Mouse (Mus musculus) lung, embryonic 15.5 days (tissue): Measurements from ENCODE around the gene Arhgef7. TPM values are rescaled to one million over a fixed set of nuclear protein-coding genes. Genes with fewer than 3 reads are reported as not detected.

Source experiments
- ATAC-seq: fragments of 200-750 bp; cut with Nextera tagmentation; 2 replicates; pipeline ENCODE4 v1.8.0; 2017; ENCODE audit warnings: moderate number of reproducible peaks, borderline replicate concordance; ENCODE audit not compliant: low FRiP score, low TSS enrichment; ENCODE audit errors: extremely low read depth
- H3K27ac ChIP-seq: fragments of 300-500 bp; sonication (generic); 2 replicates; pipeline ENCODE4 v1.5.1; 2015; ENCODE audit warnings: moderate library complexity, mild to moderate bottlenecking, inconsistent platforms
- H3K27me3 ChIP-seq: fragments of 300-500 bp; sonication (generic); 2 replicates; pipeline ENCODE4 v1.6.1; 2015; ENCODE audit warnings: inconsistent platforms
- H3K36me3 ChIP-seq: fragments of 300-500 bp; sonication (generic); 2 replicates; pipeline ENCODE4 v1.6.1; 2015; ENCODE audit warnings: inconsistent platforms
- H3K4me1 ChIP-seq: fragments of 300-500 bp; sonication (generic); 2 replicates; pipeline ENCODE4 v1.6.1; 2015; ENCODE audit warnings: inconsistent platforms
- H3K4me2 ChIP-seq: fragments of 300-500 bp; sonication (generic); 2 replicates; pipeline ENCODE4 v1.6.1; 2015; ENCODE audit warnings: inconsistent platforms, mild to moderate bottlenecking, moderate library complexity
- H3K4me3 ChIP-seq: fragments of 300-500 bp; sonication (generic); 2 replicates; pipeline ENCODE4 v1.5.1; 2015; ENCODE audit warnings: mild to moderate bottlenecking, inconsistent platforms
- H3K9ac ChIP-seq: fragments of 300-500 bp; sonication (generic); 2 replicates; pipeline ENCODE4 v1.6.1; 2015; ENCODE audit warnings: inconsistent platforms
- H3K9me3 ChIP-seq: fragments of 300-500 bp; sonication (generic); 2 replicates; pipeline ENCODE4 v1.6.1; 2016; ENCODE audit warnings: inconsistent platforms
- WGBS: fragments of 180-500 bp; shearing (Covaris S2); methylation state at CpG from one replicate; pipeline ENCODE4 v1.1.7; 2015; 5-methylcytosine and 5-hydroxymethylcytosine counted together
- polyA plus RNA-seq: library from polyadenylated mRNA; unstranded; fragments of >200 nt; fragmentation: Nextera tagmentation; extraction: Ambion mirVana; gene quantifications from 2 replicates; pipeline ENCODE4 v1.2.1, GENCODE M21; 2015

Arhgef7 gene
- polyA plus RNA-seq, 1 experiment from 2014 or later: 39.0 TPM

DNA sequence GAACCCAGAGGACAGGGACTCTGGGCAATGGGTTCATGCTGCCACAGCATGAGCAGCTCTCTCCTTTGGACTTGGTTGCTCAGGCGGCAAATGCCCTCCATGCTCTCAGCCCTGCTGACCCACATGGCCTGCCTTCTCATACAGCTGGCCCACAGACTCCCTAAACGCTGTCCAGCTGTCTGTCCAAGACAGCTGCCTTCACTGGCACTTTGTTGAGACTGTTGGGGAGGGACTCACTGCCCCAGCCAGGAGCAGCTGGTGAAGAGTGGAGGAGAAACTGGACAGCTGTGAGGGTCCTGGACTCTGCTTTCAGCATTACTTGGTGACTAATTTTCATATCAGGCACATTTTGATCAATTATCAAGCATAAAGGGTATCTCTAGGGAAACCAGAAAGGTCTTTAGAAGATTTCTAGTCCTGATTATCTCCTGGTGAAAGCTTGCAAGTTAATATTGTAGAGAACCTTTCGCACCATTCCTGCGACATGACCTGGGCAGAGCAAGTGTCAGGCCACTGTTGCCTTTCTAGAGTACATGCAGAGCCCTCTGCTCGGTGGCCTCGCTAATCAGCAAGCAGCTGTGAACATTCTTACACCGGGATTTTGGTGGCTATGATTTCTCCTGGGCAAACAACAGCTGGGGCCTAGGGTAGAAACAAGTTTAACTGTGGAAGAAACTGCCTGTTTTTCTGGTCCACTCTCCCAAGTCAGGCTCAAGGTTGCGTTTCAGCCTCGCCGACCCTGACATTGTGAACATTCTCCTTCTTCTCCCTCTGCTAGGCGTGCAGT is 25.8 kb downstream of the Arhgef7 start:
- 56% methylated on average over 11 of the region's 11 CpGs for WGBS
- Histone ChIP-seq H3K4me3 (no peak overlapping the region), H3K4me1 (peaks cover 6% of the 10 kb centered on the region; the same call in 1 of the 2 replicates), H3K27me3 (no peaks in the 10 kb centered on the region), H3K9ac (no peak overlapping the region), H3K27ac (no peak overlapping the region), H3K4me2 (no peak overlapping the region), H3K36me3 (no peaks in the 10 kb centered on the region), H3K9me3 (no peaks in the 10 kb centered on the region)
- no peak for ATAC-seq

DNA sequence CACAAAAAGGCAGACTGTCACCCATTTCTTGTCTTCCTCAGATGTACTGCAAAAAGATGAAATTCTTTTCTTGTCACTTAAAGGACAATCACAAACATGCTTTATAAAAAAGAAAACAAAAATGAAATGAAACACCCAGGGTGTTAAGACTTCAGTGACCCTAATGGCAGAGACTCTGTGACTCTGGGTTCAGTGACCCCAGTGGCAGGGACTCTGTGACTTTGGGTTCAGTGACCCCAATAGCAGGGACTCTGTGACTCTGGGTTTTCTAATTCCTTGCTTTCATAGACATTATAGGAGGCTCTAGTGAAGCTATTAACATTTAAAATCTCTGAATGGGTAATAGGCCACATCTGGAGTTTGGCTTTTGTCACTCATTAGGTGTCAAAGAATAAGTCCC is 27.2 kb downstream of the Arhgef7 start:
- Histone ChIP-seq H3K4me1 (peaks cover 16% of the 10 kb centered on the region), H3K4me2 (no peak overlapping the region), H3K4me3 (no peak overlapping the region), H3K27ac (no peak overlapping the region), H3K9ac (no peak overlapping the region), H3K9me3 (no peaks in the 10 kb centered on the region), H3K36me3 (no peaks in the 10 kb centered on the region), H3K27me3 (no peaks in the 10 kb centered on the region)
- ATAC-seq: no peak

DNA sequence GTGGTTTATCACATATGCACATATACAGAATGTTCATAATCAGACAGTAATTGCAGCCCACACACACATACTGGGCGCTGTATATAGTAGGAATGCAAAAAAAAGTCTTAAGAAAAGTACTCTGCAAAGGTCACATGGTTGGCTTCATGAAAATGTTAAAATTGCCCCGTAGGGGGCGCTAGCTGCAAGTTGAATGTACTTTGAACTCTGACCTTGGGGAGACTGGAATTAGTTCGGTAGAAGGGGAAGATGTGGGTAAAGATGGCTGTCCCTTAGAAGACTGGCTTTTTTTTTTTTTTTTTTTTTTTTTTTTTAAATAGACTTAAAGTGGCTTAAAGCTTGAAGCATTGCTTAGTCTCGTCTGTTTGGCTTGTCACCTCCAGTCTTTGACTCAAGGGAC is 28.4 kb downstream of the Arhgef7 start:
- no peak overlapping the region for H3K27ac ChIP-seq
- 13% methylated on average over 5 of the region's 5 CpGs for WGBS

DNA sequence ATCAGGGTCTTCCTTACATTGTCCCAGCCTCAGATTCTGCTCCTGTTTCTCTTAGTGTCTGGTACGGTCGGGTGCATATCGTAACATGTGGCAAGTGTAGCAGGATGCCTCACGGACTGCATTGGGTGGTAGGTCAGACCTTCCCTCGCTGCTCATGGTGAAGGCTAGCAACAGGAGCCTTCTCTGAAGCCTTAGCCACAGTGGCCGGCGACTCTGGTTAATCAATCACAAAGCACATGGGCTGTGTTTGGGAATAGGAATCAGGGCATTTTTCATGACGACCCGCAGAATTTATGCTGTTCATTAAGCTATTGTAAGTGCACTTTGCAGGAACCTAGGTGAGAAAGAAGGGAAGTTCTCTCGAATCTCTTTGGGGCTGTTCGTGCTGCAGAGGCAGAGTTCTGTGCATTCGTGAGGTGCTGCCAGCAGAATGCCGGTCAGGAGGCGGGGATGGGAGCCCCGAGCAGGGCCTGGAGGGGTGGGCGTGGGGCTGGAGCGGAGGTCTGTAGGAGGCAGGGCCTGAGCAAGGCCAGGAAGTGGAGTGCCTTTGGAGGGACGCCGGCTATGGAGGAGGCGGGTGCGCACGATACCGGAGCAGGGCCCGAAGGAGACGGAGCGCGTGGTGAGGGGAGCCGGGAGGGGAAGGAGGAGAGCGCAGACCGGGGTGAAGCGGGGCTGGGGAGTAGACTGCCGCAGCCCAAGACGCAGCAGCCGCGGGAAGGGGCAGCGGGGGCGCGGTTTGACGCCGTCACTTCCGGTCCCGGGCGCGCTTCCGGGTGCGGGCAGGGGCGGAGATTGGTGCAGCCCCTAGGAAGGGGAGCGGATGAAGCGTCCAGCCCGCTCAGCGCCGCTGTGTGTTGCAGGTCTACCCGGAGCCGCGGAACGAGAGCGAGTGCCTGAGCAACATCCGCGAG is 30.3 kb downstream of the Arhgef7 start:
- peak; percentile 96 for ATAC-seq
- Histone ChIP-seq H3K4me1 (peaks cover 17% of the 10 kb centered on the region), H3K27me3 (no peaks in the 10 kb centered on the region), H3K9ac (peak overlapping the region; percentile 90), H3K36me3 (no peaks in the 10 kb centered on the region), H3K27ac (peak overlapping the region; percentile 91), H3K9me3 (no peaks in the 10 kb centered on the region), H3K4me2 (peak overlapping the region; percentile 84), H3K4me3 (peak overlapping the region; percentile 86)
- 2% methylated on average over 57 of the region's 59 CpGs for WGBS

More for the DNA sequence above, 28.4 kb downstream of the Arhgef7 start:
- Histone ChIP-seq H3K36me3 (no peaks in the 10 kb centered on the region), H3K4me3 (no peak overlapping the region), H3K4me2 (no peak overlapping the region), H3K9ac (no peak overlapping the region), H3K27me3 (no peaks in the 10 kb centered on the region), H3K9me3 (no peaks in the 10 kb centered on the region), H3K4me1 (peaks cover 17% of the 10 kb centered on the region)
- no peak for ATAC-seq

DNA sequence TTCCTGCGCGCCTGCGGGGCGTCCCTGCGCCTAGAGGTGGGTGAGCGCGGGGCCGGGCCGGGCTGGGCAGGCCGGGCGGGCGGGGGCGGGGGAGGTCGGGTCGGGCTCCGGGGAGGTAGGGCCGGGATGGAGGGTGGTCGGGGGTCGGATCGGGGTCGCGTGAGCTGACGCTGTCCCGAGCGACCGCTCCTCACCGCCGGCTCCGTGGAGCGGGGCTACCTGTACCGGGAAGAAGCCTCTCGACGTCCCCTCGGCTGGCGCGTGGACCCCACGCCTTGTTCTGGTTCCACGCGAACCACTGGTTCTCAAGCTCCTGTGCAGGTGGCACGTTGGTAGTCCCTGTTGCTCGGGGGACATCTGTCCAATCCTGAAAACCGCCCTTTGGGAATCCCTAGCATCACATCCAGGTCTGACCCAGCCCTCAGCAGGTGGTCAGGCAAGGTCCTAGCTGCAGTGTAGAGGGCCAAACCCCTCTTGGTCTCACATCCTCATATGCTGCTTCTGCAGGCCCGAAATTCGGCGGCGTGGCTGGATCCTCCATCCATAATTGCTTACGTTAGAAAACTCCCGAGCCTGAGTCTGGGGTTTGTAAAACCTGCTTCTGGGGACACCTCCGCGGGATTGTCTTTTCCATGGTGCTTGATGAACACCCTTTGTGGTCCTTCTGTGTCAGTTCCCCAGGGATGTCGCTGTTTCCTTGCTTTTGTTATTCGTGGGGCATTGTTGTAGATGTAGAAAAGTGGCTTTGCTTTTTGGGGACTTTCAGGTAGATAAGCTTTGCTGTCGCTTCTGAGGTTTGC is 31.2 kb downstream of the Arhgef7 start:
- Histone ChIP-seq H3K4me2 (peak overlapping the region; percentile 84), H3K4me1 (peaks cover 17% of the 10 kb centered on the region), H3K9me3 (no peaks in the 10 kb centered on the region), H3K9ac (peak overlapping the region; percentile 90), H3K4me3 (peak overlapping the region; percentile 86), H3K27ac (peak overlapping the region; percentile 91), H3K27me3 (no peaks in the 10 kb centered on the region), H3K36me3 (no peaks in the 10 kb centered on the region)
- ATAC-seq: peak; percentile 6; the same call in 1 of the 2 replicates
- 1% methylated on average over 53 of the region's 53 CpGs for WGBS

DNA sequence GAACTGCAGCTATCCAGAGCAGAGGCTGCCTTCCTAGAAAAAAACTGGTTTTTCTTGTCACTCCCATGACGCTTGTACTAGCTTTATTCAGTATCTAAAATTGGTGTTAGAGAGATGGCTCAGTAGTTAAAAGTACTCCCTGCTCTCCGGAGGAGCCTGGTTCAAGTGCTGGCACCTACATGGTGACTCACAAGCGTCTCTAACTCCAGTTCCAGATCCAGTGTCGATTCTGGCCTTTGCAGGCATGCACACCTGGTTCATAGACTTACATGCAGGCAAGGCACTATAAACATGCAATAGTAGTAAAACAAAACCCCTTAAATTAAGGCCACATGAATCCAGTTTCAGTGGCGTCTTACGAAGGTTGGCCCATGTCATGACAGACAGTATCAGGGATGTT is 34.0 kb downstream of the Arhgef7 start:
- Histone ChIP-seq H3K27ac (no peak overlapping the region), H3K9ac (no peak overlapping the region), H3K27me3 (no peaks in the 10 kb centered on the region), H3K4me3 (no peak overlapping the region), H3K9me3 (no peaks in the 10 kb centered on the region), H3K36me3 (no peaks in the 10 kb centered on the region), H3K4me2 (no peak overlapping the region), H3K4me1 (peaks cover 17% of the 10 kb centered on the region)
- no peak for ATAC-seq
- 79% methylated on average over 6 of the region's 6 CpGs for WGBS

DNA sequence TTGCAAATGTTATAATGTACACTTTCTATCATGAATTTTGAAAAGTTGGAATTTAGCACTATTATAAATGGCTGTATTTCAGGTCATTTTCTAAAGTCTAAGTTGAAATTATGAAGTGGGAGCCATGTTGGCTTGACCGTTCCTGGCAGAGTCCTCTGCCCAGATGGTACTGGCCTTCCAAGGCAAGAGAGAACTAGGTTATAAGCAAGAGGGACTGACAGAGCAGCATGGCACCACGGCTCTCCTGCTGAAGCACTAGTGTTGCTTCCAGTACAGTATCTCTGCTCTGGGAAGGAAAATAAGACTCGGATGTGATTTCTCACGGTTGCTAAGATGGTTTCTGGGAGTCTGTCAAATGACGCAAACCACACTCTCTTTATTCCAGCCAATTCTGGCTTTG is 34.5 kb downstream of the Arhgef7 start:
- Histone ChIP-seq H3K4me2 (no peak overlapping the region), H3K4me1 (peaks cover 17% of the 10 kb centered on the region), H3K4me3 (no peak overlapping the region), H3K36me3 (no peaks in the 10 kb centered on the region), H3K9me3 (no peaks in the 10 kb centered on the region), H3K9ac (no peak overlapping the region), H3K27me3 (no peaks in the 10 kb centered on the region), H3K27ac (no peak overlapping the region)
- ATAC-seq: no peak
- WGBS: 79% methylated on average over 5 of the region's 5 CpGs

DNA sequence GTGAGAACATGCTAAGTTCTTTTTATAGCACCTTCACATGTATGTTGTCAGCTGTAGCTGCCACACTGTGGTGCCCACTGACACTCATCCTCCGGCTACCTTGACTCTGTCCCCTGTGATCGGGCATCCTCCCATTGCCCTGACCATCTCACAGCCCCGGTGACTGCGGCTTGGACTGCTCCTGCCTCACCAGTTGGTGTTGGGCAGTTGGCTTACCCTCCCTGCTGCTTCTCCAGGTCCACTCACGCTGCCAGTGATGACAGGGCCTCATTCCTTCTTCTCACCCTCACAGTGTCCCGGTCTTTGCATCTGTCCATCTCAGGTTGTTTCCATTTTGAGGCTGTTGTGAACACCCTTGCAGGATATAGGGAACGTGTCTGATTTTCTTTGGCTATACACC is 35.3 kb downstream of the Arhgef7 start:
- H3K4me1 ChIP-seq: peaks cover 11% of the 10 kb centered on the region
- H3K27ac ChIP-seq: no peak overlapping the region
- H3K27me3 ChIP-seq: no peaks in the 10 kb centered on the region
- H3K9ac ChIP-seq: no peak overlapping the region
- no peaks in the 10 kb centered on the region for H3K9me3 ChIP-seq
- H3K4me2 ChIP-seq: no peak overlapping the region
- H3K36me3 ChIP-seq: no peaks in the 10 kb centered on the region
- H3K4me3 ChIP-seq: no peak overlapping the region
- ATAC-seq: no peak
- WGBS: 92% methylated on average over 7 of the region's 7 CpGs

DNA sequence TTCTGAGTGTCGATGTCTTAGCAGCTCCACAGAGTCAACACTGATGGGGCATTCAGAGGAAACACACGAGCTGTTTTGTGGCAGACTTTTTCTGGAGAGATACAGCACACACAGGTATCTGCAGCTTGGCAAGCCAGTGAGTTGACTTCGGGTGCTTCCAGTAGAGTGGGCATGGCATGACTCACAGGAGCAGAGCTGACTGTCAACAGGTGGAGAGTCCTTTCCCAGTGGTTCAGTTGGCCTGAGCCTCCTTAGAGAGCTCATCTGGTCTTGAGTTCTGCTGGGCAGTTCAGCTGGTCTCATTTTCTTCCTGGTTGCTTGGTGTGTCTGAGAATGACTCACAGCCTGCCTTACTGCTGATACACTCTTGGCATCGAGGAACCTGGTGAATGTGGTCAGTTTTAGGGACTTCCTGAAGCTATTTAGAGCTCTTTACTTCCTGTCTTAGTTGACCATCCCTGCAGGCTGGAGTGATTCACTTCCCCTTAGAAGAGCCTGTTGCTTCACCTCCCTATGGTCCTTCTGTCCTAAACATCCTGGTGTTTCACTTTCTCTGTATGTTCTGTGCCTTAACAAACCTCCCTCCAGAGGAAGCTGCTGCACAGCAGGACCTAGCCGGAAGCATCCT is 39.8 kb downstream of the Arhgef7 start:
- Histone ChIP-seq H3K4me3 (no peak overlapping the region), H3K36me3 (no peaks in the 10 kb centered on the region), H3K27me3 (no peaks in the 10 kb centered on the region), H3K4me1 (no peaks in the 10 kb centered on the region), H3K9ac (no peak overlapping the region), H3K27ac (no peak overlapping the region), H3K9me3 (no peaks in the 10 kb centered on the region), H3K4me2 (no peak overlapping the region)
- 86% methylated on average over 5 of the region's 5 CpGs for WGBS
- no peak for ATAC-seq

DNA sequence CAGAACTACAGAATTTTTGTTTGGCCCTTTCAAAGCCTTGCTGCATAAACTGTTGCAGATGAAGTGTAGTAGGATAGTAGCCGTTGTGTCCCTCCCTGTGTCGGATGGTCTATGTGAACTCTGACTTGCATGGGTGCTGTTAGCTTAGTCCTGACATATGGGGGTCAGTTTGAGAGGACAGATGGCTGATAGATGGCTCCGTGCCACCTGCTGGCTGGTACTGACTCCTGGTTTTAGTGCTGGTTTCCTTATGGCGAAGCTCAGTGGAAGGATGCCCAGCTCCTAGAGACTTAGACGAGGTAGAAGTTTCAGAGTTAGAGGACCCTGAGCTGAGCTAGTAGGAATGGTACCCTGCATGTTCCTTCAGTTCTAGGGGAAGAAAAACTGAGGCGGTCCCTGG is 42.5 kb downstream of the Arhgef7 start:
- ATAC-seq: no peak
- Histone ChIP-seq H3K4me3 (no peak overlapping the region), H3K27me3 (no peaks in the 10 kb centered on the region), H3K9ac (no peak overlapping the region), H3K4me1 (peaks cover 19% of the 10 kb centered on the region), H3K27ac (no peak overlapping the region), H3K9me3 (no peaks in the 10 kb centered on the region), H3K36me3 (no peaks in the 10 kb centered on the region), H3K4me2 (no peak overlapping the region)
- WGBS: 88% methylated on average over 6 of the region's 6 CpGs

DNA sequence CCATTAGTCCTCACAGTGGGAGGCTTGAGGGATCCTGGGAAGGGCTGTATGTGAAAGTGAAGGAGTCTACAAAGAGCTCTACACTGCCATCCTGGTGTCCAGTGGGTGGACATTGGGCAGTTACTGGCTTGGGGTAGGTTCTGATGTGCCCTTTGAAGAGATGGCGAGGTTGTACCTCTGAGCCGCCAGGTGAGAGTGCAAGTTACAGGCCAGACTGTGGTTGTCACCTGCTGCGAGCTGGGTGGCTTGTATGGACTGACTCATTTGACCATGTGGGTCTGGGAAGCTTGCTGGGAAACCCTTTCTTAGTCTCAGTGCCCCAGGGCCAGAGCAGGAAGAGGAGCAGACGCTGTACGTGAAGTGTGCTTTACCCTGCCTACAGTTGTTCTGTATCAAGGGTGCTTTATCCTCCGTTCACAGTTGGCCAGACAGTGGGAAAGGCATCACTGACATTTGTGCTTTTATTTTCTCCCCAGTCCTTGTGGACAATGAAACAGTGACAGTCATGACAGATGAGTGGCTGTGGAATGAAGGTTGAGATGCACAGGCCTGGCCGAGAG is 43.1 kb downstream of the Arhgef7 start:
- Histone ChIP-seq H3K9me3 (no peaks in the 10 kb centered on the region), H3K27ac (no peak overlapping the region), H3K36me3 (no peaks in the 10 kb centered on the region), H3K4me3 (no peak overlapping the region), H3K4me1 (peaks cover 25% of the 10 kb centered on the region), H3K27me3 (no peaks in the 10 kb centered on the region), H3K4me2 (no peak overlapping the region), H3K9ac (no peak overlapping the region)
- ATAC-seq: no peak
- WGBS: 74% methylated on average over 7 of the region's 7 CpGs
